Mouse (Mus musculus) kidney, adult 2 months (tissue): Measurements from ENCODE around the gene Stk11.

Experiments
- CTCF ChIP-seq: fragments of 200-500 bp; conservative IDR thresholded peaks from 2 replicates; pipeline ENCODE4 v1.5.1; 2011; ENCODE audit warnings: low read depth, mild to moderate bottlenecking, control low read depth, low read length, moderate library complexity, mixed read lengths; ENCODE audit not compliant: insufficient read depth, insufficient read length
- POLR2A ChIP-seq: fragments of 200-500 bp; IDR thresholded peaks from one replicate; pipeline ENCODE4 v1.6.1; 2011; ENCODE audit warnings: low read depth, low read length, control low read depth

DNA sequence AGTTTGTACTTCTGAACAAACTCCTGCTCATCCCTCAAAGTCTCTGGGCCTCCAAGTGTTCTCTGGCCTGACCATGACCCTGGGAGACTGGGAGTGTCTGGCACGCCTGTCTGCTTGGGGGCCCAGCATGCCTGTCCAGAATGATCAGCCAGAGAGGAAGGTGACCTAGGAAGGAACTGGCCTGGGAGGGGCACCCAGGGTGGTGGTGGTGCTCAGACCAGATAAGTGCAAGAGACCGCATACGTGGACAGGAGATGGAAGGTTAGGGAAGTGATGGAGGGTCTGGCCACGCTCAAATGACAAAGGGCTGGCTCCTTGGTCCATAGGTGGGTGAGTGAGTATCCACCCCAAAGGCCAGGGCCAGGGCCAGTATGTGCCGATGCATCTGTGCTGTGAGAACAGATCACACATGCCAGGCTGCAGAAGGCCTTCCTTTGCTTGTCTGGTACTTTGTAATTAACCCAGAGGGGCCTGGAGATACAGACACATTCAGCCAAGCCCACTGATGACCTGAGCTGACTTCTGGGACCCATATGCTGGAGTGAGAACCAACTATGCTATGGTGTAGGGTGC lies 31.6 kb downstream of the Stk11 start:
- TF ChIP-seq POLR2A (no peak), CTCF (no peak)
